Mouse (Mus musculus): Measurements from ENCODE around the gene Vmn2r89. TPM values are rescaled to one million over a fixed set of nuclear protein-coding genes. Genes with fewer than 3 reads are reported as not detected.

The Vmn2r89 gene
- polyA plus RNA-seq, 1 experiment from 2014 or later: not detected

- WGBS: 90% methylated on average over 2 of the region's 2 CpGs
- Histone ChIP-seq H3K36me3 (no peaks in the 10 kb centered on the region), H3K9ac (no peak overlapping the region), H3K4me1 (no peaks in the 10 kb centered on the region), H3K27ac (no peak overlapping the region), H3K4me2 (replicated peaks) (no peak overlapping the region), H3K27me3 (no peaks in the 10 kb centered on the region), H3K4me3 (no peak overlapping the region), H3K9me3 (replicated peaks) (no peaks in the 10 kb centered on the region)
- no peak for ATAC-seq (ENCODE audit: low FRiP score)
These were observed 44.1 kb downstream of the Vmn2r89 start for GRCm38 (mm10) chr14:51495781-51496180.

- H3K27me3 ChIP-seq: no peaks in the 10 kb centered on the region
- no peak overlapping the region for H3K4me3 ChIP-seq
- H3K4me1 ChIP-seq: no peaks in the 10 kb centered on the region
- H3K36me3 ChIP-seq: no peaks in the 10 kb centered on the region
- no peaks in the 10 kb centered on the region for H3K9me3 ChIP-seq (replicated peaks)
- no peak for ATAC-seq (ENCODE audit: low FRiP score)
- no peak overlapping the region for H3K9ac ChIP-seq
- WGBS: 89% methylated on average over 1 of the region's 1 CpGs
- no peak overlapping the region for H3K4me2 ChIP-seq (replicated peaks)
- H3K27ac ChIP-seq: no peak overlapping the region
These were observed 45.3 kb downstream of the Vmn2r89 start for GRCm38 (mm10) chr14:51496955-51497354.

- H3K27ac ChIP-seq: no peak overlapping the region
- no peak overlapping the region for H3K4me2 ChIP-seq (replicated peaks)
- no peaks in the 10 kb centered on the region for H3K27me3 ChIP-seq
- H3K4me3 ChIP-seq: no peak overlapping the region
- WGBS: 92% methylated on average over 2 of the region's 2 CpGs
- H3K9me3 ChIP-seq (replicated peaks): no peaks in the 10 kb centered on the region
- H3K36me3 ChIP-seq: no peaks in the 10 kb centered on the region
- H3K9ac ChIP-seq: no peak overlapping the region
- ATAC-seq (ENCODE audit: low FRiP score): no peak
- H3K4me1 ChIP-seq: no peaks in the 10 kb centered on the region
These were observed 46.3 kb downstream of the Vmn2r89 start for GRCm38 (mm10) chr14:51497958-51498357.

GRCm38 (mm10) chr14:51499707-51500275 lies 48.1 kb downstream of the Vmn2r89 start:
- H3K4me3 ChIP-seq: no peak overlapping the region
- no peaks in the 10 kb centered on the region for H3K4me1 ChIP-seq
- no peak for ATAC-seq (ENCODE audit: low FRiP score)
- no peaks in the 10 kb centered on the region for H3K9me3 ChIP-seq (replicated peaks)
- no peaks in the 10 kb centered on the region for H3K27me3 ChIP-seq
- no peak overlapping the region for H3K4me2 ChIP-seq (replicated peaks)
- H3K9ac ChIP-seq: no peak overlapping the region
- H3K36me3 ChIP-seq: no peaks in the 10 kb centered on the region
- 92% methylated on average over 2 of the region's 2 CpGs for WGBS
- H3K27ac ChIP-seq: no peak overlapping the region

GRCm38 (mm10) chr14:51500461-51500860 lies 48.8 kb downstream of the Vmn2r89 start:
- no peak overlapping the region for H3K9ac ChIP-seq
- no peak overlapping the region for H3K4me3 ChIP-seq
- WGBS: 90% methylated on average over 4 of the region's 4 CpGs
- H3K4me2 ChIP-seq (replicated peaks): no peak overlapping the region
- no peaks in the 10 kb centered on the region for H3K9me3 ChIP-seq (replicated peaks)
- no peaks in the 10 kb centered on the region for H3K36me3 ChIP-seq
- ATAC-seq (ENCODE audit: low FRiP score): no peak
- H3K27ac ChIP-seq: no peak overlapping the region
- no peaks in the 10 kb centered on the region for H3K4me1 ChIP-seq
- H3K27me3 ChIP-seq: no peaks in the 10 kb centered on the region

- WGBS: 97% methylated on average over 8 of the region's 8 CpGs
- Histone ChIP-seq H3K4me3 (no peak overlapping the region), H3K4me1 (no peaks in the 10 kb centered on the region), H3K27ac (no peak overlapping the region), H3K4me2 (replicated peaks) (no peak overlapping the region), H3K36me3 (no peaks in the 10 kb centered on the region), H3K9me3 (replicated peaks) (no peaks in the 10 kb centered on the region), H3K27me3 (no peaks in the 10 kb centered on the region), H3K9ac (no peak overlapping the region)
- ATAC-seq (ENCODE audit: low FRiP score): no peak
These were observed 55.8 kb downstream of the Vmn2r89 start for GRCm38 (mm10) chr14:51507416-51507815.

Other genes with a start within 250 kb of the Vmn2r89 start
- gene Ear14, start 248.5 kb upstream of the Vmn2r89 start, polyA plus RNA-seq (2016; fragmentation: Nextera tagmentation; extraction: Ambion mirVana): not detected in 2 replicates
- gene Rnase2a, start 195.7 kb upstream of the Vmn2r89 start, polyA plus RNA-seq (2016; fragmentation: Nextera tagmentation; extraction: Ambion mirVana): not detected in 2 replicates
- not detected in 2 replicates for gene Gm7247, start 90.1 kb upstream of the Vmn2r89 start, polyA plus RNA-seq (2016; fragmentation: Nextera tagmentation; extraction: Ambion mirVana)
- not detected in 2 replicates for gene Vmn2r88, start 41.0 kb upstream of the Vmn2r89 start, polyA plus RNA-seq (2016; fragmentation: Nextera tagmentation; extraction: Ambion mirVana)
- gene Gm5622, start 100.9 kb downstream of the Vmn2r89 start, polyA plus RNA-seq (2016; fragmentation: Nextera tagmentation; extraction: Ambion mirVana): not detected in 2 replicates
- gene Gm17175, start 122.2 kb downstream of the Vmn2r89 start, polyA plus RNA-seq (2016; fragmentation: Nextera tagmentation; extraction: Ambion mirVana): not detected in 2 replicates
- not detected in 2 replicates for gene Gm17174, start 140.3 kb downstream of the Vmn2r89 start, polyA plus RNA-seq (2016; fragmentation: Nextera tagmentation; extraction: Ambion mirVana)
- gene Gm17078, start 159.5 kb downstream of the Vmn2r89 start, polyA plus RNA-seq (2016; fragmentation: Nextera tagmentation; extraction: Ambion mirVana): not detected in 2 replicates
- not detected in 2 replicates for gene Gm4181, start 183.8 kb downstream of the Vmn2r89 start, polyA plus RNA-seq (2016; fragmentation: Nextera tagmentation; extraction: Ambion mirVana)
- gene Gm17079, start 243.6 kb downstream of the Vmn2r89 start, polyA plus RNA-seq (2016; fragmentation: Nextera tagmentation; extraction: Ambion mirVana): not detected in 2 replicates